Mouse (Mus musculus) cortical plate, adult 2 months (tissue): ENCODE data around the gene Tex101.

ENCODE experiments used
- CTCF ChIP-seq: fragments of 200-500 bp; IDR thresholded peaks from 2 replicates; pipeline ENCODE4 v1.5.1; 2011; ENCODE audit warnings: mild to moderate bottlenecking, control low read depth, low read length; ENCODE audit not compliant: insufficient read depth; ENCODE audit errors: extremely low read depth
- POLR2A ChIP-seq: fragments of 200-500 bp; IDR thresholded peaks from 2 replicates; pipeline ENCODE4 v1.6.1; 2011; ENCODE audit warnings: mild to moderate bottlenecking, low read length, control low read depth; ENCODE audit not compliant: insufficient read depth; ENCODE audit errors: extremely low read depth

DNA sequence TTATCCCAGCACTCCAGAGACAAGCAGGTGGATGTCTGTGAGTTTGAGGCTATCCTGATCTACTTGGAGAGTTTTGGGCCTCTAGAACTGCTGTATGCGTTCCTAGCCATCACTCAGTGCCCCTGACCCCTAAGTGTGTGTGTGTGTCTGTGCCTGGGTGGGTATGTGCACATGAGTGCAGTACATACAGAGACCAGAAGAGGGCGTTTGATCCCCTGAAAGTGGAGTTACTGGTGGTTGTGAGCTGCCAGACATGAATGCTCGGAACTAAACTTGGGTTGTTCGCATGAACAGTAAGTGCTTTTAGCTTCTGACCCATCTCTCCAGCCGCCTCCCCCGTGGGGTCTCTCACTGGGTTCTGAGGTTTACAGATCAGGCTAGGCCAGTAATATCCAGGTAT lies 53.5 kb downstream of the Tex101 start:
- TF ChIP-seq POLR2A = no peak
- TF ChIP-seq CTCF = no peak
